Mouse (Mus musculus): ENCODE data around the gene Hic2. TPM values are rescaled to one million over a fixed set of nuclear protein-coding genes. Genes with fewer than 3 reads are reported as not detected.
"Not testable (repeated sequence)": the region's sequence is repeated elsewhere in the genome, so short reads cannot be mapped to it uniquely, and the experiment has no call there.

Gene Hic2
- polyA plus RNA-seq, 1 experiment from 2014 or later, result 5.3 TPM

DNA sequence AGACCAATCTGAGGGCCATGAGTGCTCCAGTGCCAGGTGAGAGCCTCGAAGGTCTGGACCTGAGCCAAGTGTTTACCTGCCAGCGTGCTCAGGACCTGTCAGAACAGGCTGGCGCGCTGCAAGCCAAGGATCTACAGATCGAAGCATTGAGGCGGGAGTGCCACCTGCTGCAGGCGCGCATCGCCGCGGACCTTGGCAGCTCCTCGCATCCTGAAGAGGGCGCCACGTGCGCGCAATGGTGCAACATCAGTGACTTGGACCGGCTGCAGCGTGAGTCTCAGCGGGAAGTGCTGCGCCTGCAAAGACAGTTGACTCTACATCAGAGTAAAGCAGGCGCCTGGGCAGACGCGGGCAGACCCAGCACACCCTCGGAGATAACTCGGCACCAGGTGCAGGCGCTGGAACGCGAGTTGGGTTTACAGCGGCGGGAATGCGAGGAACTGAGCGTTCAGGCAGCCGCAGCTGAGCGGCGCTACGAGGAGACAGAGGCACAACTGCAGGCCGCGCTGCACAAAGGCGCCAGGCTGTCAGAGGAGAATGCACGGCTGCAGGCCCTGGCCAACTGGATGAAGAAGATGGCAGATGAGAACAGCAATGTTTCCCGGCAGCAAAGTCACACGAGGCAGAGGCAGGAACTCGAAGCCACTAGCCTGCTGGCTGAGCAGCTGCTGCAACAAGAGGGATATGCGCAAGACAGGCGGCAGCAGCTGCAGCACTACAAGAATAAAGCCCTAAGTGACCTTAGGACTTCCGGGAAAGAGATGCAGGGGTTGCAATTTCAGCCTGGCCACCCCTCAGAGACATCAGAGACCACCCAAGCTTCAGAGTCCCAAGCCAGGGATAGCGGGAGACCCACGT is 23.2 kb upstream of the Hic2 start:
- peaks cover 27% of the 10 kb centered on the region for H3K4me1 ChIP-seq
- 12% methylated on average over 48 of the region's 48 CpGs for WGBS (ENCODE audit: insufficient replicate concordance)
- no peak overlapping the region for H3K27ac ChIP-seq
- no peaks in the 10 kb centered on the region for H3K36me3 ChIP-seq
- no peaks in the 10 kb centered on the region for H3K9me3 ChIP-seq (replicated peaks)
- peaks cover 61% of the 10 kb centered on the region for H3K27me3 ChIP-seq (replicated peaks)
- peak overlapping the region; percentile 99 for H3K4me2 ChIP-seq
- ATAC-seq, result peak; percentile 84
- H3K9ac ChIP-seq, result peak overlapping the region; percentile 64
- peak overlapping the region; percentile 69 for H3K4me3 ChIP-seq

DNA sequence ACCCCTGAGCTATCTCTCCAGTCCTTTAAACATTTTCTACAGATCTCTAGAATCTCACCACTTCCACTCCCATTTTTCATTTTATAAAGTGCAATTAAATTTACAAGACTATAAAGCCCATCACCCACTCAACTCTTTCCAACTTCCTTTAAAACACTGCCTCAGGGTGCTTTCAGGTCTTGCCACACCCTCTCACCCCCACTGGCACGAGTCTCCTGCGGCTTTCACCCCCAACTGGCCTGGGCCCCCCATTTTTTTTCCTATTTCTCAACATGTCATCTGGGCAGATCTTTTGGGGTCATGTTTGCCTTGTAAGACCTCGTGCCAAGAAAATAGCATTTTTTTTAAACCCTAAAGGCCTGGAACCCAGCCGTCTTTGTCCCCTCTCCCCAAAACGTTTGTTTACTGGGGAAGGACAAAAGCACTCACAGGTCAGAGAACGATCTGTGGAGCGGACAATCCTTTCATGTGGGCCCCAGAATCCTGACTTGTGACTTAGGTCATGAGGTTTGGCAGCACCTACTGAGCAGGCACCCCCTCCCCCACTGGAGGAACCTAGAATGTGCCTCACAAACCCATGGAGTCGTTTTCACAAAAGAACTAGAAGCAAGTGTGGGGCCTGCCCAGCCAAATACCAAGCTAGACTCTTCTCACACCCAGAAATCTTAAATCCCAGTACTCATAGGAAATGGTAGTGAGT is 16.3 kb upstream of the Hic2 start:
- Histone ChIP-seq H3K9ac (no peak overlapping the region), H3K4me1 (peaks cover 14% of the 10 kb centered on the region), H3K4me3 (no peak overlapping the region), H3K9me3 (replicated peaks) (no peaks in the 10 kb centered on the region), H3K36me3 (no peaks in the 10 kb centered on the region), H3K4me2 (no peak overlapping the region), H3K27ac (no peak overlapping the region), H3K27me3 (replicated peaks) (peaks cover 7% of the 10 kb centered on the region)
- 53% methylated on average over 8 of the region's 8 CpGs for WGBS (ENCODE audit: insufficient replicate concordance)
- no peak for ATAC-seq

DNA sequence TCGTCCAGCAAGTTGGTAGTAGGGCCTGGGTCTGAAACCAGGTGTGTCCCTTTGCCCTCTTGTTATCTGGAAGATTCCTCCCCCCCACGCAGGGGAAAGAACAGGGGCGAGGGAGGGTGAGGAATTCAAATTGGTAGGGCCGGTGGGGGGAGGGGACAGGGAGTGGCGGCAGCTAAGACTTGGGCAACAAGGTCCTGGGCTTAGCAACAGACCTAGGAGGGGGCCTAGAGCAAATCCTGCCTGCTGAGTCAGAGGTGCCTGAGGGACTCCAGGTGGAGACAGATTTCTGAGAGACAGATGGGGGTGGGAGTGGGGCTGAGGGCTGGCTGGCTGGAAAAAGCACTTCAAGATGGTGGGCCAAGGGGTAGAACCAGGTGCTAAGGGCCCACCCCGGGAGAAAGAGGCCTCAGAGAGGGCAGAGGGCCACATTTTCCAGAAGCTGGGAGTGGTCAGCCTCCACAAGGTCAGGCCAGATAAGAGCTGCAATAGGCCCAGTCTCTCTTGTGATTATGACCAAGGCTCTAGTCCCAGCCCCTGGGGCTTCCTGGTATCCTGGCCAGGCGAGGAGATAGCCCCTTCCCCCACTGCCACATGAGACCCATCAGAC is 13.1 kb upstream of the Hic2 start:
- 16% methylated on average over 7 of the region's 7 CpGs for WGBS (ENCODE audit: insufficient replicate concordance)

DNA sequence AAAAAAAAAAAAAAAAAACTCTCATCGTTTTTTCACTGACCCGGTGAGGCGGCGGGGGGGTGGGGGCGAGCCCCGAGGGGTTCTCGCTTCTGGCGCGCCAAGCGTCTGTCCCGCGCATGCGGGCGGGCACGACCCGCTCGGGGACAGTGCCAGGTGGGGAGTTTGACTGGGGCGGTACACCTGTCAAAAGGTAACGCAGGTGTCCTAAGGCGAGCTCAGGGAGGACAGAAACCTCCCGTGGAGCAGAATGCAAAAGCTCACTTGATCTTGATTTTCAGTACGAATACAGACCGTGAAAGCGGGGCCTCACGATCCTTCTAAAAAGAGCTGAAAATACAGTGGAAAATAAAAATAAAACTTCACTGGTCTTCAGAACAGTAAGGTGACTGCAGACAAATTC is 11.2 kb upstream of the Hic2 start:
- no peak overlapping the region for H3K4me2 ChIP-seq
- H3K9ac ChIP-seq, result no peak overlapping the region
- H3K4me3 ChIP-seq, result no peak overlapping the region
- no peaks in the 10 kb centered on the region; the same call in 1 of the 2 replicates for H3K27me3 ChIP-seq (replicated peaks)
- H3K4me1 ChIP-seq, result peaks cover 14% of the 10 kb centered on the region
- no peaks in the 10 kb centered on the region for H3K36me3 ChIP-seq
- ATAC-seq, result peak; percentile 100
- no peaks in the 10 kb centered on the region for H3K9me3 ChIP-seq (replicated peaks)
- WGBS (ENCODE audit: insufficient replicate concordance), result 29% methylated on average over 25 of the region's 25 CpGs
- H3K27ac ChIP-seq, result no peak overlapping the region

More for the DNA sequence above, 13.1 kb upstream of the Hic2 start:
- H3K9ac ChIP-seq, result no peak overlapping the region
- peak; percentile 13; the same call in 1 of the 2 replicates for ATAC-seq
- no peaks in the 10 kb centered on the region for H3K36me3 ChIP-seq
- H3K4me2 ChIP-seq, result peak overlapping the region; percentile 26; the same call in 1 of the 2 replicates
- H3K4me1 ChIP-seq, result peaks cover 14% of the 10 kb centered on the region
- H3K27ac ChIP-seq, result peak overlapping the region; percentile 42
- no peaks in the 10 kb centered on the region for H3K27me3 ChIP-seq (replicated peaks)
- no peak overlapping the region for H3K4me3 ChIP-seq
- H3K9me3 ChIP-seq (replicated peaks), result no peaks in the 10 kb centered on the region

GRCm38 (mm10) chr16:17225584-17225983 is 7.8 kb upstream of the Hic2 start:
- Histone ChIP-seq H3K27me3 (replicated peaks) (peaks cover 4% of the 10 kb centered on the region; the same call in 1 of the 2 replicates), H3K9me3 (replicated peaks) (no peaks in the 10 kb centered on the region), H3K4me3 (no peak overlapping the region), H3K9ac (no peak overlapping the region), H3K4me1 (peaks cover 4% of the 10 kb centered on the region), H3K4me2 (no peak overlapping the region), H3K27ac (no peak overlapping the region), H3K36me3 (no peaks in the 10 kb centered on the region)
- WGBS (ENCODE audit: insufficient replicate concordance), result 77% methylated on average over 5 of the region's 5 CpGs
- ATAC-seq, result no peak

DNA sequence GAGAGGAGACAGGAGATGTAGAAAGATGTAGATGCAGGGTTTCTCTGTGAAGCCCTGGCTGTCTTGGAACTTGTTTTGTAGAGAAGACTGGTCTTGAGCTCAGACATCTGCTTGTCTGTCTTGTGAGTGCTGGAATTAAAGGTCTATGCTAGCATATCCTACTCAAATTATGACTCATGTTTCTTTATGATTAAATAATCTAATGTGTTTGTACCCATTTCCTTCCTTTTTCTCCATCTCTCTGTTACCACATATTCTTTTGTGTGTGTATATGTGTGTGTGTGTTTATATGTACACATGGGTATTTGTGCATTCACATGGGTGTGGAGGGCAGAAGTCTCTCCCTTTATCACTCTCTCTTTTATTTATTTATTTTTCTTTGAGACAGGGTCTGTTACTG is 6.9 kb upstream of the Hic2 start:
- no peak overlapping the region for H3K9ac ChIP-seq
- no peak overlapping the region for H3K4me2 ChIP-seq
- H3K36me3 ChIP-seq, result no peaks in the 10 kb centered on the region
- H3K27me3 ChIP-seq (replicated peaks), result peaks cover 4% of the 10 kb centered on the region; the same call in 1 of the 2 replicates
- H3K27ac ChIP-seq, result no peak overlapping the region
- H3K9me3 ChIP-seq (replicated peaks), result no peaks in the 10 kb centered on the region
- ATAC-seq, result no peak
- no peaks in the 10 kb centered on the region for H3K4me1 ChIP-seq
- no peak overlapping the region for H3K4me3 ChIP-seq

DNA sequence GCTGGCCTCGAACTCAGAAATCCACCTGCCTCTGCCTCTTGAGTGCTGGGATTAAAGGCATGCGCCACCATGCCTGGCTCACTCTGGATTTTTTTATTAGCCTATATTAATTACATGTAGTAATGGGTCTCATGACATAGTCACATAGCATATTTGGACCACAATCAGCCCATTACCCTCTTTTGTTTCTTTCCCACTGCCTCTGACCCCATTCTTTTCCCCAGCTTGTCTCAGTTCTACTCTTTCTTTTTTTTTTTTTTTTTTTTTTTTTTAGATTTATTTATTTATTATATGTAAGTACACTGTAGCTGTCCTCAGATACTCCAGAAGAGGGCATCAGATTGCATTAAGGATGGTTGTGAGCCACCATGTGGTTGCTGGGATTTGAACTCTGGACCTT is 1.8 kb upstream of the Hic2 start:
- whole genome bisulfite sequencing (ENCODE audit: insufficient replicate concordance), result 75% methylated on average over 2 of the region's 2 CpGs
- H3K36me3 ChIP-seq; H3K4me3 ChIP-seq; H3K9ac ChIP-seq; H3K9me3 ChIP-seq (replicated peaks); H3K4me2 ChIP-seq; H3K27ac ChIP-seq; H3K27me3 ChIP-seq (replicated peaks); ATAC-seq: not testable (repeated sequence)
- peaks cover 37% of the 10 kb centered on the region for H3K4me1 ChIP-seq

- ATAC-seq, result peak; percentile 14
- H3K9ac ChIP-seq, result peak overlapping the region; percentile 84
- WGBS (ENCODE audit: insufficient replicate concordance), result under 1% methylated on average over 59 of the region's 62 CpGs
- peak overlapping the region; percentile 75 for H3K4me3 ChIP-seq
- peak overlapping the region; percentile 97 for H3K4me2 ChIP-seq
- no peaks in the 10 kb centered on the region; the same call in 1 of the 2 replicates for H3K27me3 ChIP-seq (replicated peaks)
- H3K27ac ChIP-seq, result peak overlapping the region; percentile 84
- peaks cover 61% of the 10 kb centered on the region for H3K4me1 ChIP-seq
- H3K36me3 ChIP-seq, result no peaks in the 10 kb centered on the region
- no peaks in the 10 kb centered on the region for H3K9me3 ChIP-seq (replicated peaks)
Observed at GRCm38 (mm10) chr16:17233702-17234498, 528 bp downstream of the Hic2 start.

DNA sequence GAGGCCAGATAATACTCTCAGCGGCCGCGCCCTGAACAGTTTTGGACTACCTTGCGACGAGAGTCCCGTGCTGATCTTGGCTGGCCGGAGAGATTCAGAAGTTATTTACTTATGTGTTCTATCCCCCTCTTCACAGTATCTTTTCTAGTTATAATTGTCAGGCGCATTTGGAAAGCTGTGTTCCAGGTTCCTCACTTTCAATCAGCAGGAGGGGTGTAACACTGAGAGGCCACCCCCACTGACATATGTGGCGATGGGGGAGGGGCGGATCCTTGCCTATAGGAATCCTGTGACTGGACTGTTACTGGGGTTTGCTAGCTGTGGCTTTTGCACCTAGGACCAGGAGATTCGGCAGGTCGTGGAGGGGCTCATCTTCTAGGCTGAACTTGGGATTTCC is 1.1 kb downstream of the Hic2 start:
- WGBS (ENCODE audit: insufficient replicate concordance), result 2% methylated on average over 12 of the region's 12 CpGs
- Histone ChIP-seq H3K27me3 (replicated peaks) (no peaks in the 10 kb centered on the region), H3K4me1 (peaks cover 67% of the 10 kb centered on the region), H3K4me2 (peak overlapping the region; percentile 97), H3K36me3 (no peaks in the 10 kb centered on the region), H3K9me3 (replicated peaks) (no peaks in the 10 kb centered on the region), H3K9ac (peak overlapping the region; percentile 84), H3K4me3 (peak overlapping the region; percentile 75), H3K27ac (peak overlapping the region; percentile 84)
- no peak; the same call in 1 of the 2 replicates for ATAC-seq

GRCm38 (mm10) chr16:17234916-17235665 is 1.7 kb downstream of the Hic2 start:
- no peak for ATAC-seq
- H3K4me3 ChIP-seq, result peak overlapping the region; percentile 75
- peak overlapping the region; percentile 97 for H3K4me2 ChIP-seq
- H3K27ac ChIP-seq, result no peak overlapping the region
- no peaks in the 10 kb centered on the region for H3K36me3 ChIP-seq
- H3K9ac ChIP-seq, result peak overlapping the region; percentile 84; the same call in 1 of the 2 replicates
- 47% methylated on average over 9 of the region's 9 CpGs for WGBS (ENCODE audit: insufficient replicate concordance)
- peaks cover 73% of the 10 kb centered on the region for H3K4me1 ChIP-seq
- no peaks in the 10 kb centered on the region for H3K9me3 ChIP-seq (replicated peaks)
- H3K27me3 ChIP-seq (replicated peaks), result no peaks in the 10 kb centered on the region

GRCm38 (mm10) chr16:17237634-17238033 is 4.3 kb downstream of the Hic2 start:
- no peaks in the 10 kb centered on the region for H3K27me3 ChIP-seq (replicated peaks)
- no peak overlapping the region for H3K4me3 ChIP-seq
- no peak overlapping the region; the same call in 1 of the 2 replicates for H3K9ac ChIP-seq
- H3K27ac ChIP-seq, result 0 out of 2 replicates have a peak overlapping the region, but pooled peaks have one; percentile 48
- H3K4me2 ChIP-seq, result peak overlapping the region; percentile 24
- WGBS (ENCODE audit: insufficient replicate concordance), result 14% methylated on average over 3 of the region's 3 CpGs
- no peaks in the 10 kb centered on the region for H3K36me3 ChIP-seq
- H3K9me3 ChIP-seq (replicated peaks), result no peaks in the 10 kb centered on the region
- peak; percentile 61 for ATAC-seq
- H3K4me1 ChIP-seq, result peaks cover 81% of the 10 kb centered on the region

Measured in liver, embryonic 12.5 days (tissue).